9 mouse cellular contexts compared by ENCODE assay signal in genomic region chr11:118210962-118211361, GRCm38 (mm10). TPM values are rescaled to one million over a fixed set of nuclear protein-coding genes. Genes with fewer than 3 reads are reported as not detected.
DNase-seq lines count a peak whose midpoint lies in the region; ATAC-seq and TF ChIP-seq lines count a peak whose summit lies in the region.
"Had no signal": no experiment of that assay in that cellular context is flagged by ENCODE, and none has a peak within 500 bp of the region (broad histone marks: within the 10 kb centered on the region; RNA-seq: fewer than 3 reads in every experiment).

No protein-coding gene starts in this region.

- no peak overlapping the region for H3K27ac ChIP-seq in heart, embryonic 13.5 days (replicated peaks)
- H3K27ac ChIP-seq in embryonic facial prominence, embryonic 10.5 days (replicated peaks) = peak overlapping the region; percentile 58; the same call in 1 of the 2 replicates

- no peak overlapping the region for H3ac ChIP-seq in myocyte (ENCODE audit: control insufficient read depth, insufficient read length)

- ATAC-seq in heart, embryonic 13.5 days (ENCODE audit: extremely low read depth, insufficient number of reproducible peaks, low FRiP score, low TSS enrichment) = no peak
- ATAC-seq: activated CD4-positive, CD25-positive, alpha-beta regulatory T cell, adult 4 months had no signal

- no peak for DNase-seq in heart, postnatal 10 days
- peak; percentile 57 to 71 for DNase-seq in lung, adult 18-20 months
- no peak for DNase-seq in lung, adult 2 months
- DNase-seq in embryonic facial prominence, embryonic 10.5 days (ENCODE audit: low spot score) = no peak
- no peak for DNase-seq in adrenal gland, postnatal 25 days
- DNase-seq in right cerebral cortex, adult 18-20 months = no peak

- no peaks in the 10 kb centered on the region for H3K36me3 ChIP-seq in heart, embryonic 13.5 days
- no peaks in the 10 kb centered on the region for H3K36me3 ChIP-seq in embryonic facial prominence, embryonic 10.5 days (replicated peaks)
- no peaks in the 10 kb centered on the region for H3K36me3 ChIP-seq in myocyte (ENCODE audit: control insufficient read depth, insufficient read depth)

- WGBS in heart, embryonic 13.5 days = 78% methylated on average over 5 of the region's 5 CpGs
- WGBS in lung, adult 2 months = 44% methylated on average over 5 of the region's 5 CpGs
- WGBS in embryonic facial prominence, embryonic 10.5 days = 88% methylated on average over 5 of the region's 5 CpGs

- no peaks in the 10 kb centered on the region for H3K9me3 ChIP-seq in heart, embryonic 13.5 days
- H3K9me3 ChIP-seq in embryonic facial prominence, embryonic 10.5 days = no peaks in the 10 kb centered on the region

- H3K4me2 ChIP-seq in heart, embryonic 13.5 days = no peak overlapping the region
- H3K4me2 ChIP-seq in myocyte (ENCODE audit: low read depth) = peak overlapping the region; percentile 71

- peaks cover 75% of the 10 kb centered on the region for H3K4me1 ChIP-seq in heart, embryonic 13.5 days
- H3K4me1 ChIP-seq in lung, adult 2 months (ENCODE audit: control insufficient read depth, insufficient read depth, low read length) = peaks cover 52% of the 10 kb centered on the region
- peaks cover 57% of the 10 kb centered on the region for H3K4me1 ChIP-seq in embryonic facial prominence, embryonic 10.5 days

- H3K27me3 ChIP-seq in heart, embryonic 13.5 days (replicated peaks) = no peaks in the 10 kb centered on the region
- no peaks in the 10 kb centered on the region for H3K27me3 ChIP-seq in embryonic facial prominence, embryonic 10.5 days (replicated peaks; ENCODE audit: low read depth, poor library complexity, severe bottlenecking)
- no peaks in the 10 kb centered on the region for H3K27me3 ChIP-seq in myocyte (ENCODE audit: control insufficient read depth, insufficient read depth, insufficient read length)

- peak overlapping the region; percentile 2; the same call in 1 of the 2 replicates for H3K9ac ChIP-seq in heart, embryonic 13.5 days

- no peak for TF ChIP-seq CTCF in lung, adult 2 months (IDR thresholded peaks at IDR 0.05; ENCODE audit: insufficient read depth, low read length)

- H3K79me2 ChIP-seq in myocyte (ENCODE audit: control insufficient read depth, insufficient read depth) = peaks cover 33% of the 10 kb centered on the region

- H3K4me3 ChIP-seq in heart, embryonic 13.5 days = no peak overlapping the region
- H3K4me3 ChIP-seq in lung, adult 2 months (replicated peaks; ENCODE audit: extremely low read depth, low read depth, low read length) = no peak overlapping the region
- H3K4me3 ChIP-seq in embryonic facial prominence, embryonic 10.5 days = no peak overlapping the region
- no peak overlapping the region for H3K4me3 ChIP-seq in myocyte

- TF ChIP-seq POLR2A in lung, adult 2 months (IDR thresholded peaks at IDR 0.05; ENCODE audit: borderline replicate concordance, extremely low read depth, low read depth, low read length) = no peak
- no peak for TF ChIP-seq POLR2A in myocyte (IDR thresholded peaks at IDR 0.05; ENCODE audit: insufficient read length, low read depth)

- intact Hi-C loops in heart, postnatal 10 days (cut with DNase I) = no loop called here

TF ChIP-seq in myocyte, 11 proteins besides CTCF, POLR2A, EP300 and RAD21:
- TF ChIP-seq TCF12 (IDR thresholded peaks at IDR 0.05; ENCODE audit: insufficient read depth, poor library complexity, severe bottlenecking) = no peak
- no peak for TF ChIP-seq MYOG (IDR thresholded peaks at IDR 0.05; ENCODE audit: control insufficient read depth in 1 of 3, insufficient read depth in 1 of 3, insufficient read length in 2 of 3, low read depth in 2 of 3)
- no peak for TF ChIP-seq MAX (IDR thresholded peaks at IDR 0.05; ENCODE audit: low read depth)
- no peak for TF ChIP-seq USF1 (IDR thresholded peaks at IDR 0.05; ENCODE audit: low read depth)
- no peak for TF ChIP-seq CEBPB (IDR thresholded peaks at IDR 0.05; ENCODE audit: insufficient read depth, poor library complexity, severe bottlenecking)
- no peak for TF ChIP-seq REST (IDR thresholded peaks at IDR 0.05; ENCODE audit: insufficient read depth, insufficient read length)
- no peak for TF ChIP-seq SRF (IDR thresholded peaks at IDR 0.05; ENCODE audit: control insufficient read depth, insufficient read length, low read depth)
- no peak for TF ChIP-seq TCF3 (IDR thresholded peaks at IDR 0.05; ENCODE audit: insufficient read length, low read depth)
- no peak for TF ChIP-seq POLR2AphosphoS2 (IDR thresholded peaks at IDR 0.05; ENCODE audit: insufficient read length, low read depth)
- no peak for TF ChIP-seq MYOD1 (IDR thresholded peaks at IDR 0.05; ENCODE audit: control insufficient read depth in 1 of 3, insufficient read length in 2 of 3, low read depth in 2 of 3)
- TF ChIP-seq E2F4 (IDR thresholded peaks at IDR 0.05; ENCODE audit: insufficient read depth) = no peak
TF ChIP-seq in myocyte: peak in this region for 0.

RNA-seq across cellular contexts. Expression of gene Cyth1, which starts 37.4 kb away (rescaled TPM):
- 14.9 and 15.9 TPM in 2 replicates for polyA plus RNA-seq in heart, embryonic 13.5 days (2015; fragmentation: Nextera tagmentation; extraction: Ambion mirVana)
- total RNA-seq in heart, postnatal 10 days (2021) = 10 to 100 TPM; 51.2 to 59.7 TPM
- polyA plus RNA-seq in lung, adult 2 months (2012; rRNA removed) = 23.1 and 24.0 TPM in 2 replicates
- 15.5 and 15.8 TPM in 2 replicates for polyA plus RNA-seq in embryonic facial prominence, embryonic 10.5 days (2016; fragmentation: Nextera tagmentation; extraction: Ambion mirVana)
- polyA plus RNA-seq in myocyte (2012; fragmentation: generic; extraction: Trizol) = 16.1 TPM
- total RNA-seq in adrenal gland, postnatal 25 days (2021) = 28.9 and 42.2 TPM in 2 replicates

Comparison
In these comparisons a context has a peak if more than half of its experiments do, and no peak if none do; other contexts are left out.
1. DNase-seq: peak in lung, adult 18-20 months (2 of 2); none in heart, postnatal 10 days (0 of 2), lung, adult 2 months (single experiment), embryonic facial prominence, embryonic 10.5 days (single experiment), adrenal gland, postnatal 25 days (single experiment) and right cerebral cortex, adult 18-20 months (single experiment).